Mouse (Mus musculus) 3T3-L1 (cell line): ENCODE measurements around the gene Daw1.

ENCODE experiments used
- DNase-seq: peaks from one replicate; pipeline ENCODE4 v3.0.0-alpha.2; 2015; ENCODE audit warnings: low read depth, low spot score

Gene Daw1

DNA sequence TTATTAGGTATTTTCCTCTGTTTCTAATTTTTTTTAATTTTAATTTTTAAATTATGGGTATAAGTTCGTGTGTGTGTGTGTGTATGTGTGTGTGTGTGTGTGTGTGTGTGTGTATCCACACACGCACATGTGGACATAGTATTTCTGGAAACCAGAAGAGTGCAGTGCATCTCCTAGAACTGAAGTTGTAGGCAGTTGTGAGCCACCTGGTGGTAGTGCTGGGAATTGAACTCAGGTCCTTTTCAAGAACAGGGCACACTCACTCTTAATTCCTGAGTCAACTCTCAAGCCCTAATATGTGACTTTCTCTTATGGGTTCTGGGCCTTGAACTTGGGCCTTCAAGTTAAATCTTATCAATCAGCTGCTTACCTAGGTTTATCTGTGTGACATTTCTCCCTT lies 27.6 kb downstream of the Daw1 start:
- peak; percentile 78 for DNase-seq

- DNase-seq = no peak
Observed at GRCm38 (mm10) chr1:83209981-83210380, 50.4 kb downstream of the Daw1 start.

DNA sequence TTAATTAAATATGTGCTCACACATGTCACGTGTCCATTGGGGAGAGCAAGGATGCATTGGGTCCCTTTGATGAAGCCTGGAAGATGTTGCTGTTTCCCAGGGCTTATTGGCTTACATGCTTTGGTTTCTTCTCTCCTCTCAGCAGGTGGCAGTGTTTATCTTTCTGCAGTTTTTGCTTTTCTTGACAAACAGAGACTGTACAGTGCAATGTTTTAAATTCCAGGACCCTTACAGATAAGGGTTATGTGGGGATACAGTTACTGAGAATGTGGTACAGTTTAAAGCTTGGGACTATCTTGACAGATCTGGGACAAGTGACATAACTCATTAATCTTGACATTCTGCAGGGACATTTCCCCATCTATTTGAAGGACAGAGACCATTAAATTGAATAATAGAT lies 58.7 kb downstream of the Daw1 start:
- DNase-seq = no peak

DNA sequence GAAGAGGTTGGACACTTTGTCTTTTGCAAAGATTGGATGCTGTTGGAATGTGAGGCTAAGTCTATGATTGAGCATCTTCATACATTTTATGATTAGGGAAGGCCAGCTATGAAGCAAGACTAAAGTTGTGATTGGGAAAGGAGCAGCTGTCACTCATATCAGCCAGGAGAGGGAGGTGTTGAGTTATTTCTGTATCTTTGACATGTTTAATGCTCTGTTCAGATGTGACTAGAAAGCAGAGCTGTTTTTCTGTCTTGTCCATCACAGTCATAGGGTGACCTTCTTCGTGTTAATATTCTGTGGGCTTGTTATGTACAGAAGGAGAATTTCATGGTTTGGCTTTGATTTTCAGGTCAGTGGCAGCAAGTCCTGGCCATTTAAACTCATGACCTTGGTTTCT lies 63.5 kb downstream of the Daw1 start:
- peak; percentile 5 for DNase-seq

GRCm38 (mm10) chr1:83224423-83224960 lies 64.9 kb downstream of the Daw1 start:
- DNase-seq = no peak

DNA sequence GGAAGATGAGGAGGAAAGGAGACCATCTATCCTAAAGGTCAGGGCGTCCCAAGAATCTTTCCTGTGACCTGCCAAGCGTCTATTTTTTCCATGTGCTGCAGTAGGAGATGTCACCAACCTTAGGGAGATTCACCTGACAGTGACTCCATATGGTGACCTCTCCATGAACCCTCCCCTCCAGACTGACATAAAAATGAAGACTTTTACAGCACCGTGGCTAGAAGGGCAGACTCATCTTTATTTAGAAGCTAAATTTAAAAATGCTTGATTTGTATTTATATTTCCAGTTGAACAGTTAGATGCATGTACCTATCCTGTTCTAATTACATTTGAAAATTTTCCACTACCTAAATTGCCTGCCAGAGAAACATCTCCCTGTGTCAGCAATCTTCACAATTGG lies 68.4 kb downstream of the Daw1 start:
- DNase-seq = no peak

GRCm38 (mm10) chr1:83248235-83248746 lies 88.7 kb downstream of the Daw1 start:
- no peak for DNase-seq

GRCm38 (mm10) chr1:83251746-83252145 lies 92.2 kb downstream of the Daw1 start:
- no peak for DNase-seq
